Mouse (Mus musculus): ENCODE data around the gene Slx4ip.
A peak's percentile ranks its signal among the peaks of the same experiment; 100 is the strongest.

The Slx4ip gene

DNA sequence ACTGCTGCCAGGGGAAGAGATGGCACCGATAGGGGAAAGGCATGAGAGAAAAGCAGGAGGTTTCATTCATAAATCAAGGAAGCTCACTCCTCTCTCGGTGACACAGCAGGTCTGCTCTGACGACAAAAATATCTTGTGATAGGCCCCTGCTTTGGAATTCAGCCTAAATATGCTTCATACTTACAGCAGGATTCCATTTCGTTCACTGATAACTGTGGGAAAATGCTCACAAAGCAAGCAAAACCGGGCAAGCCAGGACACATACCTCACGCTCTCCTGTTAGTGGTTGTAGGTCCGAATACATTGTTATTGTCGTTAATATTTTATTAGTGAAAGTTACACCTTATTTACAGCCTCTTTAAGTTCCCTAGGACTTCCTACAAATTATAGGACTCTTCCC is 216.9 kb downstream of the Slx4ip start:
- no peak for DNase-seq

DNA sequence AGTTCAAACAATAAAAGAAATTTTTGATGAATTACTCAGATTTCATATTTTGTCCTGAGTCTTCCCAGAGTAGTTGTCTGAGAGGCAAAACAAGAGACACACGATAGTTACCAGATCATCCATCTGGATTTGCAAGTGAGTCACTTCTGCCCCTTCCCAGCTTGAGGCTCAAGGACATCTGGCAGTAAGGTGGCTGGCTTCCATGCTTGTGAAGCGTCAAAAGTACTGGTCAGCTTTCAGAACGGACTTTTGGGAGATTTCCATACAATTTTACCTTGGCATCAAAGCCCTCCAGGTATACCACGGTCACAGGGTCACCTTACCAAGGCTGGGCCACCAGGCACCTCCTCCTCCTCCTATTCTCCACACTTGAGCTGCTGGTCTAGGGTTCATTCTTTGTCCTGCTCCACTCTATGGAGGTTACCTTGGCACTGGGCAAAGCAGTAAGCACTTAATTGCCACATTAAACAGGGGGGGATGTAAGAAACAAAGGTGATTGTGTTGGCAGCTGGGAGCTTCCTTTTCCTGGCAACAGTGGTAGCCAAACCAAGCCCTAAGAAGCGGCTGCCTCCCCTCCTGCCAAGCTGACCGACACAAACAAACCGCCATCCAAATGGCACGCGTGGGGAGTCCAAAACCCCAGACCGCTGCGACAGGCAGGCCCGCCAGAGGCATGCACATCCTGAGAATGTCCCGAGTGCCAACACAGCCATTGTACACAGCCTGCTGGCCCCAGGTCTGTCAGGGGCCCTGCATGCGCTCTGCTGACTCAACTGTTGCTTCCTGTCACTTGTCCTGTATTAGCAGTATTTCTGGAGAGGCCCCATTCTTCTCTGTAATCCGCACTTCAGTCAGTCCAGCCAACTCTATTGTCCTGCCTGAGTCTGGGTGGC is 218.5 kb downstream of the Slx4ip start:
- peak; percentile 60 to 74 for DNase-seq

DNA sequence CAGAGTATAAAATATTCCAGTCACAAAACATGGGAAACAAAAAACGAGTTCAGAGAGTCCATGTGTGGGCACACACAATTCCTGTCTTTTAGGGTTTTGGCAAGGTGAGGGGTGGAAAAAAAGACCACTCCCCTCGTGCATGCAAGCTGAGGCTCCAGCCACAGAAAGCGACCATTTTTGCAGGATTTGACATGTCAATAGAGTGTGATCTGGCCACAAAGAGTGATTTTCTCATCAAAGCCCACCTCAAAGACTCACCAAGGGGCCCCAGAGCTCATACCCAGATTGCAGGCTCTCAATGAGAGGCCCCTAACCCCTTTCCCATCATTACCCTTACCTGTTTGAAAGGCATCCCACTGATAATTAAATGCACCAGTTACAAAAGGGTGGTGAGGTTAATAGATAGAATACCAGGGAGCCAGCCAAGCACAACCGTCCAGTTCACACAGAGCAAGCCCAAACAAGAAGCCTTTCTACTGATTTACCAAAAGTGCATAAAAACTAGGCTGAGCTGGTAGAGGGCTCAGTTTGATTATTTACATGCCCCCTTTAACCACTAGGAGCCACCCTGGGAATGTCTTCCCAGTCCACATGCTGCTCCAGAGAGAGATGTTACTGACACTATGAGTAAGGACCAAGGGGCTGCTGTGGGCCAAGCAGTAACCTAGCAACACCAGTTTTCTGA is 219.3 kb downstream of the Slx4ip start:
- no peak for DNase-seq

DNA sequence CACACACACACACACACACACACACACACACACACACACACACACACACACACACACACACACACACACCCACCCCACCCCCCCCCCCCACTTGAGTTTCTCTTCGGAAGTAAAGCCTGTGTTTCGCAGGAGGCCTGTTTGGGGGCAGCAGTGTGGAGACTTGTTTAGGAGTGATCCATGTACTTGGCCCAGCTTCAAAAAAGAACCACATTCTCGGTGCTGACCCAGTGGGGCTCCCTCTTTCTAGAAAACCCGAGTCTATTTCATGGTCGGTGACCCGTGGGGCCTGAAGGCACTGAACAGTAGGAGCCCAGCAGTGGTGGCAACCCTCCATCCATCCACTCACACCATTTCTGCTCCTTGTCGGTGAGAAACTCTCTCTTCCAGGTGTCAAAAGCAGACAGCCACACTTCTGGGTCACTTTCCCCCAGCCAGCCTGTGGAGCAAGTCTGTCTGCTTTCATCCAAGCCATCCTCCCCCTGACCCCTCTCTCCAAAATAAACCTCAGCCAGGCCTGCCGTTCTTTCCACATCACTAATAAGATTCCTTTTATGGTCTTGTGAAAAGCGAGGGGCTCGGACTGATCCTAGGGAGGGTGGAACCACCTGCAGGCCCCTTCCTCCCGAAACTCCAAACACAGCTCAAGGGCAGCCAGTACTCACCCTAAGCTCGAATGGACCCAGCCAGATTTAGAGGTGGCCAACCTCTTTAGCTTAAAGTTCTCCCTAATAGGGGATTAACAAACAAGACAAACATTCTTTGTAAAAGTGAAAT is 222.5 kb downstream of the Slx4ip start:
- DNase-seq: no peak

GRCm38 (mm10) chr2:137114248-137115096 is 223.5 kb downstream of the Slx4ip start:
- DNase-seq: peak; percentile 89 to 92

DNA sequence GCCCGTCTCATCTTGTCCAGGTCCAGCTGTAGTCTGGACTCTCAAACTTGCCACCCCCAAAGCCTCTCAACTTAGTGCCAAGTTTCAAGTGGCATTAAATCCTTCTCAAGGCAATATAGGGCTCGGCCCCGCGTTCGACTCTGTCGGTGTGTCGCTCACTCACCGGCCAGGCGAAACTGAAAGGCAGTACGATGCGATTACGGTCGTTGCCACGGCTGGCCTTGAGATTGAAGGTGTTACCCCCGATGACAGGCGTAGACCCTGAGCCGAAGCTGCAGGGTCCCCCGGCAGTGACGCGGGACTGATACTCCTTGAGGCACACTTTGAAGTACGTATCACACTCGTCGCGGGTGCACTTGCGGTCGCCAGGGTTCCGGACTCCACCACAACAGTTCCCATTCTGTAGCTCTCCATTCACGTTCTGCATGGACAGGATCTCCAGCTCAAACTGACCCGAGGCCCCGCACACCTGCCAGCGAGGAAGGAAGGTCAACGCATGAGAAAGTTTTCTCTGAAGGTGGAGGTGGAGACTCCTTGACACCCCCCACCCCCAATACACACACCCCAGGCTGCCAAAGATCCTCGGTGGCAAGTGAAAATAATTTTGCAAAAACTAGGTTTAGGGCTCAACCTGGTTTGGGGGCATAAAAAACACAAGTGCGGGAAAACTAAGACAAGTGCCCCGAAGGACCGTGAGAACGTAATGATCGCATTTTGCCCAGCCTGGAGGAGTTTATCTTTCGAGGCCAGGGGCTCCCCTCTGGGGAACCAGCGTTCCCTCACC is 224.4 kb downstream of the Slx4ip start:
- DNase-seq: peak; percentile 43 to 54

- peak in 1 of 2 experiments; percentile 43 for DNase-seq
Observed at GRCm38 (mm10) chr2:137116025-137116674, 225.1 kb downstream of the Slx4ip start, which contains the start of gene Jag1. TSS of gene Jag1 (minus strand) at chr2:137116644.

- peak; percentile 94 for DNase-seq
Observed at GRCm38 (mm10) chr2:137116675-137117320, 225.8 kb downstream of the Slx4ip start.

- peak; percentile 89 to 92 for DNase-seq
Observed at GRCm38 (mm10) chr2:137117321-137117690, 226.3 kb downstream of the Slx4ip start.

Measured in lung, adult 18-20 months (tissue).